Mouse (Mus musculus): ENCODE measurements at regions not wholly inside any gene's neighbourhood (a gene's known extent, or its start where the extent isn't known, plus 50 kb on each side); places are given as distances from the start of the nearest gene placed in this dataset.

DNA sequence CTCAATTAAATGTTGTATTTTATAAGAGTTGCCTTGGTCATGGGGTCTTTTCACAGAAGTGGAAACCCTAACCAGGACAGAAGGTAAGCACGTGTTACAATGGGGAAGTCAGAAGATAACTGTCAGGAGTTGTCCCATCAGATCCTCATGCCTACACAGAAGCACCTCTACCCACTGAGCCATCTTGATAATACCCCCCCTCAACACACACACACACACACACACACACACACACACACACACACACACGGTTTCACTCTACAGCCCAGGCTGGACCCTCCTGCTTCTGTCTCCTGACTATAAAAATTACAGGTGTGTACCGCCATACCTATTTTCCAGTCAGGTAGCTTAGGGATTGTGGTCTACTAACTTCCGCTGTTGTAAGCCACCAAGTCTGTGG, 68.3 kb downstream of the Mcfd2 start:
- H3K4me1 ChIP-seq (replicated peaks; ENCODE audit: control insufficient read depth in 2 of 2, insufficient read depth in 2 of 2, low read length in 1 of 2), result peaks cover 0 to 7% of the 10 kb centered on the region in 2 experiments; a peak in 2 of 4 replicates
- WGBS (ENCODE audit: insufficient replicate concordance), result 71% methylated on average over 4 of the region's 4 CpGs
- no peak overlapping the region for H3K27ac ChIP-seq
- H3K36me3 ChIP-seq (replicated peaks; ENCODE audit: control insufficient read depth, insufficient read depth, low read depth), result no peaks in the 10 kb centered on the region
- ATAC-seq (ENCODE audit: insufficient read depth) (no peak), DNase-seq (ENCODE audit: low read depth in 3 of 3, low spot score in 3 of 3) (no peak)
- no peak overlapping the region for H3K4me3 ChIP-seq (ENCODE audit: insufficient read depth in 1 of 2, low read depth in 2 of 2, low read length in 2 of 2)
- no peak overlapping the region for H3K4me2 ChIP-seq (ENCODE audit: low read depth)
- no peak overlapping the region for H3K9ac ChIP-seq (replicated peaks)
- H3K27me3 ChIP-seq (ENCODE audit: control insufficient read depth, insufficient read depth, low read length), result no peaks in the 10 kb centered on the region
- TF ChIP-seq EP300 (IDR thresholded peaks at IDR 0.05; ENCODE audit: low read depth), result no peak
- TF ChIP-seq CTCF (IDR thresholded peaks at IDR 0.05; ENCODE audit: low read depth), result no peak
- H3K9me3 ChIP-seq (ENCODE audit: control insufficient read depth, low read length), result no peaks in the 10 kb centered on the region

DNA sequence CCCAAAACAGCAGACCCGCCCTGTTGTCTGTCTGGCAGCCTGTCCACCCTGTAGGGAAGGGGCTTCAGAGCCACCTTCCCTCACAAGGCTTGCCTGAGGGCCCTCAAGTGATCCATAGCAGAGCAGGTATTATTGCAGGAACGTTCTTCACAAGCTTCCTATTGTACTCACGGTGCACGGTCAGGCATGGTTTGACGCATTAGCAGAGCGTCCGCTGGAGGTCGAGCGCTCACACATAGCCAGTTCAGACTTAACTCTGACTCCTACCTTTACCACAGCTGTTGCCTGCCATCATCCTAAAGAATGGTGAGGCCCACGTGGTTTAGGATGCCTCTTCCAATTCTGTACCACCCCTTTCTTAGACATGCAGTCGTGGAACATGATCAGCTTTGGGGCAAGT, 71.1 kb downstream of the Mcfd2 start:
- no peak overlapping the region for H3K27ac ChIP-seq
- no peak for DNase-seq (ENCODE audit: low read depth in 3 of 3, low spot score in 3 of 3)
- no peaks in the 10 kb centered on the region for H3K9me3 ChIP-seq (ENCODE audit: control insufficient read depth, low read length)
- no peaks in the 10 kb centered on the region for H3K27me3 ChIP-seq (ENCODE audit: control insufficient read depth, insufficient read depth, low read length)
- no peak overlapping the region for H3K4me3 ChIP-seq (ENCODE audit: insufficient read depth in 1 of 2, low read depth in 2 of 2, low read length in 2 of 2)
- ATAC-seq (ENCODE audit: insufficient read depth), result no peak
- TF ChIP-seq EP300 (IDR thresholded peaks at IDR 0.05; ENCODE audit: low read depth), result no peak
- TF ChIP-seq CTCF (IDR thresholded peaks at IDR 0.05; ENCODE audit: low read depth), result no peak
- no peak overlapping the region for H3K4me2 ChIP-seq (ENCODE audit: low read depth)
- no peaks in the 10 kb centered on the region for H3K36me3 ChIP-seq (replicated peaks; ENCODE audit: control insufficient read depth, insufficient read depth, low read depth)
- whole genome bisulfite sequencing (ENCODE audit: insufficient replicate concordance), result 70% methylated on average over 11 of the region's 11 CpGs
- no peak overlapping the region for H3K9ac ChIP-seq (replicated peaks)
- no peaks in the 10 kb centered on the region for H3K4me1 ChIP-seq (replicated peaks; ENCODE audit: control insufficient read depth in 2 of 2, insufficient read depth in 2 of 2, low read length in 1 of 2)

DNA sequence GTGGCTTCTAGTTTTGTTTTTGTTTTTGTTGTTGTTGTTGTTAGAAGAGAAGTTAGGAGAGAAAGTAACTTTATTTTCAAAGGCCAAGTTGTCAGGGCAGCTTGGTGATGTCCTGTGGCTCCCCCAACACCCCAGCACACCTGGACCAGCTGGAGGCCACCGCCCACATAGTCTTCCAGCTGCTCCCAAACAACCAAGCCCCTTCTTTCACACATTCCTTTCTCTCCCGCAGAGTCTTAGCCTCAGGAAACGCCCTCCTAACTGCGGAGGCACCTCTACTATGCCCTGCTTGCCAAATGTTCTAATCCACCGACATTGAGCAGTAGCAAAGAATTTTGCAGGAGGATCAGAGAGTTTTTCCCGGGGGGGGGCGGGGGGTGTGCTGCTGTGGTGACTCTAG, 72.3 kb downstream of the Mcfd2 start:
- no peaks in the 10 kb centered on the region for H3K4me1 ChIP-seq (replicated peaks; ENCODE audit: control insufficient read depth in 2 of 2, insufficient read depth in 2 of 2, low read length in 1 of 2)
- TF ChIP-seq CTCF (IDR thresholded peaks at IDR 0.05; ENCODE audit: low read depth), result no peak
- no peak for TF ChIP-seq EP300 (IDR thresholded peaks at IDR 0.05; ENCODE audit: low read depth)
- no peaks in the 10 kb centered on the region for H3K9me3 ChIP-seq (ENCODE audit: control insufficient read depth, low read length)
- no peak overlapping the region for H3K9ac ChIP-seq (replicated peaks)
- DNase-seq (ENCODE audit: low read depth in 3 of 3, low spot score in 3 of 3), result no peak
- no peak overlapping the region for H3K27ac ChIP-seq
- no peak overlapping the region for H3K4me2 ChIP-seq (ENCODE audit: low read depth)
- no peak overlapping the region for H3K4me3 ChIP-seq (ENCODE audit: insufficient read depth in 1 of 2, low read depth in 2 of 2, low read length in 2 of 2)
- no peak for ATAC-seq (ENCODE audit: insufficient read depth)
- no peaks in the 10 kb centered on the region for H3K27me3 ChIP-seq (ENCODE audit: control insufficient read depth, insufficient read depth, low read length)
- WGBS (ENCODE audit: insufficient replicate concordance), result 26% methylated on average over 7 of the region's 7 CpGs
- H3K36me3 ChIP-seq (replicated peaks; ENCODE audit: control insufficient read depth, insufficient read depth, low read depth), result no peaks in the 10 kb centered on the region

DNA sequence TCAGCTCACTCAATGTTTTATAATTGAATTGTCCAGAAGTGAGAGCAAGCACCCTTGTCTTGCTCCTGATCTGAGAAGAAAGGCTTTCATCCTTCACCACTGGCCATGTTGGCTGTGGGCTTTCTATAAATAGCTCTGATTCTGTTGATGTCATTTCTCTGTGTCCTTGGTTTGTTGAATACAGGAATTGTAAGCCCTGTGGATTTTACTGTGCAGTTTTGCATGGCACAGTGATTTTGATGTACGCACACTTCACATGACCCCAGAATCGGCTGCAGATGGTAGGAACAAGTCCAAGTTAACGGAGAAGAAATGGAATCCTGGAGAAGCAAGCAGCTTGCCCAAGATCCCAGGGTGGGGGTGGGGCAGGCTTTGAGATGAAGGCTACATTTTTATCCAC, 76.1 kb downstream of the Mcfd2 start:
- Histone ChIP-seq H3K4me3 (ENCODE audit: insufficient read depth in 1 of 2, low read depth in 2 of 2, low read length in 2 of 2) (no peak overlapping the region), H3K36me3 (replicated peaks; ENCODE audit: control insufficient read depth, insufficient read depth, low read depth) (no peaks in the 10 kb centered on the region), H3K27me3 (ENCODE audit: control insufficient read depth, insufficient read depth, low read length) (no peaks in the 10 kb centered on the region), H3K4me2 (ENCODE audit: low read depth) (no peak overlapping the region), H3K9me3 (ENCODE audit: control insufficient read depth, low read length) (no peaks in the 10 kb centered on the region), H3K4me1 (replicated peaks; ENCODE audit: control insufficient read depth in 2 of 2, insufficient read depth in 2 of 2, low read length in 1 of 2) (no peaks in the 10 kb centered on the region), H3K9ac (replicated peaks) (no peak overlapping the region), H3K27ac (no peak overlapping the region)
- DNase-seq (ENCODE audit: low read depth in 3 of 3, low spot score in 3 of 3) (no peak), ATAC-seq (ENCODE audit: insufficient read depth) (no peak)
- TF ChIP-seq CTCF (IDR thresholded peaks at IDR 0.05; ENCODE audit: low read depth) (no peak), EP300 (IDR thresholded peaks at IDR 0.05; ENCODE audit: low read depth) (no peak)
- 66% methylated on average over 3 of the region's 3 CpGs for WGBS (ENCODE audit: insufficient replicate concordance)
